Mouse (Mus musculus): ENCODE results near the gene Zswim5. TPM values are rescaled to one million over a fixed set of nuclear protein-coding genes. Genes with fewer than 3 reads are reported as not detected.

The Zswim5 gene
- total RNA-seq, 1 experiment, result 2.5 TPM

DNA sequence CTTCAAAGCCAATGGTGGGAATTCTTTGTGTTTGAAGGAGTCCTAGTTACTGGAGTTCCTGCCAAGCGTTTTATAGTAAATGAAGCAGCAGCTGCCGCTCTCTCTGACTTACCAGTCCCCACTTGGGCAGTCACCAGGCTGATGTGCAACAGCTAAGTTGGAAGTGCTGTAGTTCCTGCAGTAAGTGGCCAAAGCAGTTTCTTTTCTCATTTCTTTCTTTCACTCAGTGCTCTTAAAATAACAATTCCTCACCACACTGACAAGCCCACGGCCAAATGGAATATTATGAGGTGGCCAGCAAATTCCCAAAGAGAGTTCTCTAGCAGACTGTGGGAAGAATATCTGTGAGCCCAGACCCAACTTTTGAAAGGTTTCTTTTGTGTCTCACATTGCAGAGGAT, 129.9 kb downstream of the Zswim5 start:
- DNase-seq (ENCODE audit: low read depth, low spot score), result no peak
- Histone ChIP-seq H3K4me1 (ENCODE audit: control insufficient read depth in 2 of 2, insufficient read depth in 2 of 2, low read length in 2 of 2, poor library complexity in 1 of 2) (peaks cover 3 to 13% of the 10 kb centered on the region in 2 experiments; a peak in 2 of 4 replicates), H3K36me3 (ENCODE audit: control insufficient read depth, insufficient read depth, low read length, poor library complexity, severe bottlenecking) (no peaks in the 10 kb centered on the region), H3K4me3 (ENCODE audit: insufficient read depth in 1 of 2, low read depth in 1 of 2, low read length in 2 of 2, poor library complexity in 1 of 2, severe bottlenecking in 1 of 2) (no peak overlapping the region), H3K27ac (ENCODE audit: insufficient read depth, low read depth, low read length, poor library complexity, severe bottlenecking) (no peak overlapping the region), H3K9me3 (ENCODE audit: control insufficient read depth, insufficient read depth, low read depth, low read length) (no peaks in the 10 kb centered on the region), H3K9ac (ENCODE audit: insufficient read depth, low read depth, low read length, poor library complexity, severe bottlenecking) (no peak overlapping the region)
- TF ChIP-seq ZNF384 (IDR thresholded peaks at IDR 0.05; ENCODE audit: low read depth, low read length) (no peak), ZC3H11A (IDR thresholded peaks at IDR 0.05; ENCODE audit: borderline replicate concordance, low read depth, low read length) (no peak), MAFK (IDR thresholded peaks at IDR 0.05; ENCODE audit: insufficient read depth, low read depth, low read length) (no peak), HCFC1 (IDR thresholded peaks at IDR 0.05; ENCODE audit: borderline replicate concordance, insufficient read depth, low read length) (no peak), CHD2 (IDR thresholded peaks at IDR 0.05; ENCODE audit: low read depth, low read length) (no peak)
- in situ Hi-C loops (cut with MboI; ENCODE audit: low sequenced_read_pairs in 2 of 2, unreplicated experiment in 2 of 2), result no loop called here

DNA sequence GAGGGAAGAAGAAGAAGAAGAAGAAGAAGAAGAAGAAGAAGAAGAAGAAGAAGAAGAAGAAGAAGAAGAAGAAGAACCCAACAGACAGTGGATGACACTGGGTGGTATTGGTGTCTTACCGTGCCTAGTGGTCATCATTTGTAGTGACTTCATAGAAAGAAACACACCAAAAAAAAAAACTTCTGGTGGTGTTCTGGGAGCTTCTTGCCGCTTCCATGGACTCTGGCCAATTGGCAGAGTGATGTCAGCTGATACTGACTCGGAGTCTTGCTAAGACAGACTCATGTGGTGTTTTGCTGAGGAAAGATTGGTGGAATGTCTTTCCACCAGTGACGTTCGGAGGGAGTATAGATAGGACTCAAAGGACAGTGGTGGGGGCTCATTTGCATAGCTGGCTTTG, 133.1 kb downstream of the Zswim5 start:
- Histone ChIP-seq H3K9ac (ENCODE audit: insufficient read depth, low read depth, low read length, poor library complexity, severe bottlenecking) (no peak overlapping the region), H3K36me3 (ENCODE audit: control insufficient read depth, insufficient read depth, low read length, poor library complexity, severe bottlenecking) (no peaks in the 10 kb centered on the region), H3K27ac (ENCODE audit: insufficient read depth, low read depth, low read length, poor library complexity, severe bottlenecking) (no peak overlapping the region), H3K9me3 (ENCODE audit: control insufficient read depth, insufficient read depth, low read depth, low read length) (no peaks in the 10 kb centered on the region), H3K4me3 (ENCODE audit: insufficient read depth in 1 of 2, low read depth in 1 of 2, low read length in 2 of 2, poor library complexity in 1 of 2, severe bottlenecking in 1 of 2) (no peak overlapping the region), H3K4me1 (ENCODE audit: control insufficient read depth in 2 of 2, insufficient read depth in 2 of 2, low read length in 2 of 2, poor library complexity in 1 of 2) (peaks cover 4 to 7% of the 10 kb centered on the region in 2 experiments; a peak in 2 of 4 replicates)
- DNase-seq (ENCODE audit: low read depth, low spot score), result no peak
- in situ Hi-C loops (cut with MboI; ENCODE audit: low sequenced_read_pairs in 2 of 2, unreplicated experiment in 2 of 2), result no loop called here
- TF ChIP-seq HCFC1 (IDR thresholded peaks at IDR 0.05; ENCODE audit: borderline replicate concordance, insufficient read depth, low read length) (no peak), MAFK (IDR thresholded peaks at IDR 0.05; ENCODE audit: insufficient read depth, low read depth, low read length) (no peak), CHD2 (IDR thresholded peaks at IDR 0.05; ENCODE audit: low read depth, low read length) (no peak), ZC3H11A (IDR thresholded peaks at IDR 0.05; ENCODE audit: borderline replicate concordance, low read depth, low read length) (no peak), ZNF384 (IDR thresholded peaks at IDR 0.05; ENCODE audit: low read depth, low read length) (no peak)

DNA sequence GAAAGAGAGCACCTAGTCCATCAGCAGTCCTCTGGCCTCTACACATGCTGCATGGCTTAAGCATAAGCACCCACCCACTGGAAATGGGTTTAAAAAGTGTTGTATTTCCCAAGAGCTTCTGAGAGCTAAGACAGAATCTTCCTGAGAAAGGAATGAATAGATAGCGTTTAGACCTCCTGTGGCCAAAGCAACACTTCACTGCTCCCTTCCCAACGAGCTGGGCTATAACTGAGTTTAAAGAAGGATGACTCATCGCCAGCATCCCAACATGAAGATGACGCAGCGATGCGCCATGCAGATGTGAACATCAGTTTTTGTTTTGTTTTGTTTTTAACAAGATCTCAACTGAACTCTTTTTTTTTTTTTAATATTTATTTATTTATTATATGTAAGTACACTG, 136.4 kb downstream of the Zswim5 start:
- DNase-seq (ENCODE audit: low read depth, low spot score), result no peak
- Histone ChIP-seq H3K9me3 (ENCODE audit: control insufficient read depth, insufficient read depth, low read depth, low read length) (no peaks in the 10 kb centered on the region), H3K9ac (ENCODE audit: insufficient read depth, low read depth, low read length, poor library complexity, severe bottlenecking) (no peak overlapping the region), H3K36me3 (ENCODE audit: control insufficient read depth, insufficient read depth, low read length, poor library complexity, severe bottlenecking) (no peaks in the 10 kb centered on the region), H3K4me3 (ENCODE audit: insufficient read depth in 1 of 2, low read depth in 1 of 2, low read length in 2 of 2, poor library complexity in 1 of 2, severe bottlenecking in 1 of 2) (no peak overlapping the region), H3K27ac (ENCODE audit: insufficient read depth, low read depth, low read length, poor library complexity, severe bottlenecking) (no peak overlapping the region), H3K4me1 (ENCODE audit: control insufficient read depth in 2 of 2, insufficient read depth in 2 of 2, low read length in 2 of 2, poor library complexity in 1 of 2) (peaks cover 1 to 4% of the 10 kb centered on the region in 2 experiments; a peak in 2 of 4 replicates)
- in situ Hi-C loops (cut with MboI; ENCODE audit: low sequenced_read_pairs in 2 of 2, unreplicated experiment in 2 of 2), result no loop called here
- TF ChIP-seq HCFC1 (IDR thresholded peaks at IDR 0.05; ENCODE audit: borderline replicate concordance, insufficient read depth, low read length) (no peak), MAFK (IDR thresholded peaks at IDR 0.05; ENCODE audit: insufficient read depth, low read depth, low read length) (no peak), ZNF384 (IDR thresholded peaks at IDR 0.05; ENCODE audit: low read depth, low read length) (no peak), ZC3H11A (IDR thresholded peaks at IDR 0.05; ENCODE audit: borderline replicate concordance, low read depth, low read length) (no peak), CHD2 (IDR thresholded peaks at IDR 0.05; ENCODE audit: low read depth, low read length) (no peak)

DNA sequence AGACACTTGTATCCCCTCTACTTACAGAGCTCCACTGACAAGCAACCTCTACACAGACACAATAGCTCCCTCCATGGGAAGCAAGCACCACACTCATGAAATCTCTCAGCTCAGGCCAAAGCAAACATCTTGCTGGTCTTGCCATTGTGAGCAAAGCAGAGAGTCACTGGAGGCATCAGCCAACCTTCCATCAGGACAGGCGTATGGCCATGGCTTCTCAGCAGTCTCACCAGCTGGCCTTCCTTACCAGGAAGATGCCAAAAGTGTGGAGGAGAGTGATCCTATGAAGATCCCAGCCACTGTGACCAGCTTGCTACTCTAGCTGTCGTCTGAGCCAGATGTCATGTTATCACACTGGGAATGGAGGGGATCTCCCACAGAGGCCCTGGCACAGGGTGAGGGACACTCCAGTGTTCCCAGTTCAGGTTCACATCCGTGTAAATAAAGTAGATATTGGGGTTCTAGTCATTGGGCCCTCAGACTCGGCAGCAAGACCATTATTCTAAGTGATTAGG, 137.8 kb downstream of the Zswim5 start:
- no peak for TF ChIP-seq MAFK (IDR thresholded peaks at IDR 0.05; ENCODE audit: insufficient read depth, low read depth, low read length)
- TF ChIP-seq ZNF384 (IDR thresholded peaks at IDR 0.05; ENCODE audit: low read depth, low read length), result no peak
- no peak for TF ChIP-seq CHD2 (IDR thresholded peaks at IDR 0.05; ENCODE audit: low read depth, low read length)
- TF ChIP-seq HCFC1 (IDR thresholded peaks at IDR 0.05; ENCODE audit: borderline replicate concordance, insufficient read depth, low read length), result no peak
- TF ChIP-seq ZC3H11A (IDR thresholded peaks at IDR 0.05; ENCODE audit: borderline replicate concordance, low read depth, low read length), result no peak
- H3K4me3 ChIP-seq (ENCODE audit: insufficient read depth in 1 of 2, low read depth in 1 of 2, low read length in 2 of 2, poor library complexity in 1 of 2, severe bottlenecking in 1 of 2), result no peak overlapping the region
- no peak overlapping the region for H3K9ac ChIP-seq (ENCODE audit: insufficient read depth, low read depth, low read length, poor library complexity, severe bottlenecking)
- no peaks in the 10 kb centered on the region for H3K36me3 ChIP-seq (ENCODE audit: control insufficient read depth, insufficient read depth, low read length, poor library complexity, severe bottlenecking)
- H3K9me3 ChIP-seq (ENCODE audit: control insufficient read depth, insufficient read depth, low read depth, low read length), result no peaks in the 10 kb centered on the region
- H3K27ac ChIP-seq (ENCODE audit: insufficient read depth, low read depth, low read length, poor library complexity, severe bottlenecking), result no peak overlapping the region
- DNase-seq (ENCODE audit: low read depth, low spot score), result no peak
- in situ Hi-C loops (cut with MboI; ENCODE audit: low sequenced_read_pairs in 2 of 2, unreplicated experiment in 2 of 2), result no loop called here
- peaks cover 1 to 4% of the 10 kb centered on the region in 2 experiments; a peak in 2 of 4 replicates for H3K4me1 ChIP-seq (ENCODE audit: control insufficient read depth in 2 of 2, insufficient read depth in 2 of 2, low read length in 2 of 2, poor library complexity in 1 of 2)
